Mouse (Mus musculus) kidney, embryonic 14.5 days (tissue): Measurements from ENCODE around the gene Tmem108. TPM values are rescaled to one million over a fixed set of nuclear protein-coding genes. Genes with fewer than 3 reads are reported as not detected.

Source experiments
- ATAC-seq: fragments of 200-750 bp; cut with Nextera tagmentation; 2 replicates; pipeline ENCODE4 v1.8.0; 2017; ENCODE audit warnings: moderate number of reproducible peaks, mild to moderate bottlenecking, moderate TSS enrichment, moderate library complexity; ENCODE audit not compliant: low FRiP score, low TSS enrichment
- H3K27ac ChIP-seq: fragments of 300-500 bp; sonication (generic); 2 replicates; pipeline ENCODE4 v1.5.1; 2014; ENCODE audit warnings: low read depth, mild to moderate bottlenecking, low read length, moderate library complexity, mixed read lengths
- H3K27me3 ChIP-seq: fragments of 300-500 bp; sonication (generic); 2 replicates; pipeline ENCODE4 v1.6.1; 2014; ENCODE audit warnings: mild to moderate bottlenecking, low read length; ENCODE audit not compliant: control insufficient read depth, insufficient read depth
- H3K36me3 ChIP-seq: fragments of 300-500 bp; sonication (generic); 2 replicates; pipeline ENCODE4 v1.6.1; 2014; ENCODE audit warnings: low read length, mixed read lengths; ENCODE audit not compliant: control insufficient read depth, insufficient read depth
- H3K4me1 ChIP-seq: fragments of 300-500 bp; sonication (generic); 2 replicates; pipeline ENCODE4 v1.6.1; 2014; ENCODE audit warnings: low read length, mixed read lengths; ENCODE audit not compliant: control insufficient read depth, insufficient read depth
- H3K4me2 ChIP-seq: fragments of 300-500 bp; sonication (generic); replicated peaks from 2 replicates; pipeline ENCODE4 v1.6.1; 2014; ENCODE audit warnings: low read depth, mild to moderate bottlenecking, low read length
- H3K4me3 ChIP-seq: fragments of 300-500 bp; sonication (generic); 2 replicates; pipeline ENCODE4 v1.5.1; 2014; ENCODE audit warnings: mild to moderate bottlenecking, low read length
- H3K9ac ChIP-seq: fragments of 300-500 bp; sonication (generic); 2 replicates; pipeline ENCODE4 v1.6.1; 2014; ENCODE audit warnings: low read depth, mild to moderate bottlenecking, low read length, moderate library complexity
- H3K9me3 ChIP-seq: fragments of 300-500 bp; sonication (generic); 2 replicates; pipeline ENCODE4 v1.6.1; 2016; ENCODE audit warnings: low read length; ENCODE audit not compliant: control insufficient read depth
- WGBS: fragments of 180-500 bp; shearing (Covaris S2); extraction: QIAGEN DNeasy Blood & Tissue Kit; methylation state at CpG from one replicate; pipeline ENCODE4 v1.1.7; 2014; 5-methylcytosine and 5-hydroxymethylcytosine counted together
- polyA plus RNA-seq: library from polyadenylated mRNA; unstranded; fragments of >200 nt; fragmentation: Nextera tagmentation; extraction: Ambion mirVana; gene quantifications from 2 replicates; pipeline ENCODE4 v1.2.1, GENCODE M21; 2014

Gene Tmem108
- polyA plus RNA-seq, 1 experiment from 2014 or later = 10.8 TPM

DNA sequence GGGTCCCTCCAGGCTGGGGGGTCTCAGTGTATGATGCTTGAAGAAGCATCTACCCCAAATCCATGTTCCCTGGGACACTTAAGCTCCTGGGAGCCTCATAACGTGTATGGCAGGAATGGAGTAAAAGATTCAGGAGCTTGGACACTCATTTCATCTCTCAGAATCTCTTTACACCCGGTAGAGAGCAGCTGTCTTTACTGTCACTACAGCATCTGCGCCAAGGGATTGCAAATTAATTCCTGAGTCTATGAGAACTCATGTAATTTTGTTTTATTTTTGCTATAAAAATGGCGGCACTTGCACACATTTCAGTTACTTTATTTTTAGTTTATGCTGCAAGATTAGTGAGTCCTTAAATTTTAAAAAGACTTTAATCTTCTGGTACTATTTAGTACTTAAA, 22.6 kb downstream of the Tmem108 start:
- 95% methylated on average over 4 of the region's 4 CpGs for WGBS
- no peak overlapping the region for H3K9ac ChIP-seq
- no peaks in the 10 kb centered on the region for H3K27me3 ChIP-seq
- H3K27ac ChIP-seq = no peak overlapping the region
- no peaks in the 10 kb centered on the region for H3K36me3 ChIP-seq
- H3K9me3 ChIP-seq = 0 out of 2 replicates have a peak, but pooled peaks cover 2% of the 10 kb centered on the region
- H3K4me1 ChIP-seq = no peaks in the 10 kb centered on the region
- no peak overlapping the region for H3K4me2 ChIP-seq
- no peak for ATAC-seq
- H3K4me3 ChIP-seq = no peak overlapping the region

DNA sequence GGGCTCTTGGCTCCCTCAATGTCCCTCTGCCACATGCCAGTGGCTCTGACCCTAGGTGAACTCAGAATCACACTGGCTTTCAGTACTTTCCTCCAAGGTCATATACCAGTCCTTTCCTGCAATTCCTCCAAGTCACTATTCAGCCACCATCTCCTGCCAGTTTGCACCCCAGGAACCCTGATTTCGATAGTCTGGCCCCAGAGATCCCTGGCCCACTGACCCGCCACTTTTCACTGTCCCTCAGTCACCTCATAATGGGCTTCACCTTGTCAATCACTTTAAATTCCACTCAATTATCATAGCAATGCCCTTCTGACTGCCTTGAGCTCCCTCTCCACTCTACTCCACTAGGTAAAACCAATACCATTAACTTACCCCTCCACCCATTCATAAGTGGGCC, 31.9 kb downstream of the Tmem108 start:
- Histone ChIP-seq H3K4me1 (no peaks in the 10 kb centered on the region), H3K4me2 (no peak overlapping the region), H3K27me3 (no peaks in the 10 kb centered on the region), H3K9me3 (no peaks in the 10 kb centered on the region), H3K9ac (no peak overlapping the region), H3K36me3 (no peaks in the 10 kb centered on the region), H3K27ac (no peak overlapping the region), H3K4me3 (no peak overlapping the region)
- ATAC-seq = no peak
- WGBS = 93% methylated on average over 2 of the region's 2 CpGs

DNA sequence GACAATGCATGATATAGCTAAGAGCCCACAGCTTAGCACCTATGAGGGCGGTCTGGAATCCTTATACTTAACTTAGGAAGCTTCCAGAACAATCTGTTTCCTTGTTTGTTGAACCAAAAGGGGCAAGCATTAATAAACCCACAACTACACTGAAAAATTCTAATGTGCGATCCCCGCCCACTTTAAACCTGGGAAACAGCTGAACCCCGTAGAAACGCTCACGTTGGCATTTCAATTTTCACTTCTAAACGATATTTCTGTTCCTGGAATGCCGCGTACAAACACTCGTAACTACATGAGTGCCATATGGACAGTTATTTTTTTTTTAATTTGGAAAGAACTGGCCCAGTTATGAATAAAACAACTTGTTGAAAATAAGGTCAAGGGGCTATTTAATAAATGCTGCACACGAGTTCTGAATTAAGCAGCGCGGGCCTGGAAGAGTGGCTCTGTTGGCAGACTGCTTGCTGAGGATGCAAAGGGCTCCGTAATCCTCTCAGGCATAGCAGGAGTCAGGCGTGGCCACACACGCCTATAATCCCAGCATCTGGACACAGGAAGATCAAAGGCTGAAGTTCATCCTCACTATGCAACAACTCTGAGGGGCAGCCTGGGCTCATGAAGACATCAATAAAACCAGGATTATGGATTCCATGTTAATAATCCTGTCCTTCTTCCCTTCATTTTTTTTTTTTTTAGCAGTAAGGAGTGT, 34.7 kb downstream of the Tmem108 start:
- Histone ChIP-seq H3K4me1 (no peaks in the 10 kb centered on the region), H3K9ac (no peak overlapping the region), H3K4me2 (no peak overlapping the region), H3K27me3 (no peaks in the 10 kb centered on the region), H3K36me3 (no peaks in the 10 kb centered on the region), H3K9me3 (no peaks in the 10 kb centered on the region), H3K4me3 (no peak overlapping the region), H3K27ac (no peak overlapping the region)
- no peak for ATAC-seq
- WGBS = 90% methylated on average over 16 of the region's 16 CpGs

DNA sequence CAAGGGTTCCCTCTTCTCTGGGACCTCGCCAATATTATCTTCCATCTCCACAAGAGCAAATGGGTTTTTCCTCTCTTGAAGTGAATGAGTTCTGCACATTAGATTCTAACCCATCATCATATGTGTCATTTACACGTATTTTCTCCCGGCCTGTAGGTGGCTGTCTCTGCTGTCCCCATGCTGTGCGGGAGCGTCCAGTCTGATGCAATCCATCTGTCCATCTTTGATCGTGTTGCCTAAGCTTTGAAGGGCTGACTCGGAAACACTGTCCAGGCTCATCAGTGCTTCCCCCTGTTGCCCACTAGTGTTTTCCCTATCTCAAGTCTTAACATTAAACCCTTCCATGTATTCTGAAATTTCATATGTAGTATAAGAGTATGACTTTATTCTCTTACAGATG, 36.1 kb downstream of the Tmem108 start:
- Histone ChIP-seq H3K9ac (no peak overlapping the region), H3K4me2 (no peak overlapping the region), H3K27me3 (no peaks in the 10 kb centered on the region), H3K9me3 (no peaks in the 10 kb centered on the region), H3K4me3 (no peak overlapping the region), H3K27ac (no peak overlapping the region), H3K4me1 (no peaks in the 10 kb centered on the region), H3K36me3 (no peaks in the 10 kb centered on the region)
- 80% methylated on average over 7 of the region's 7 CpGs for WGBS
- ATAC-seq = no peak

DNA sequence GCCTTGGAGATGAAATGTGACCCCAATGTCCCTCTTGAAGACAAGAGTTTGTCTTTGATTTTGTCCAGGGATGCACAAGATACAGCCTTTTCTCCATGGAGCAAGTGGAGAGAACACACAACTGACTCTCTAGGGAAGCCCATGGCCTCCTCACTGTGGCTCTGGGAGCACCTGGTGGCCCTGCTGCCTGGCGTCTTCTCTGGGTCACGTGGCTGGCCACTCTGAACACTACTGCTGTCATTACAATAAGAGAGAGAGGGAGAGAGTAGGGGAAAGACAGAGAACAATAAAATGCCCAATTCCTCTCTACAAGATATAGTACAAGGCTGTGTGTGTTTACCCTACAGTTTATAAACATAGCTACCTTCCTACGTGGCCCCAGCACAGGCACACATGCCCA, 40.2 kb downstream of the Tmem108 start:
- H3K4me1 ChIP-seq = no peaks in the 10 kb centered on the region
- WGBS = 89% methylated on average over 3 of the region's 3 CpGs
- H3K27ac ChIP-seq = no peak overlapping the region
- no peak overlapping the region for H3K4me2 ChIP-seq
- H3K4me3 ChIP-seq = no peak overlapping the region
- no peak for ATAC-seq
- no peak overlapping the region for H3K9ac ChIP-seq
- H3K27me3 ChIP-seq = no peaks in the 10 kb centered on the region
- H3K36me3 ChIP-seq = no peaks in the 10 kb centered on the region
- H3K9me3 ChIP-seq = no peaks in the 10 kb centered on the region

DNA sequence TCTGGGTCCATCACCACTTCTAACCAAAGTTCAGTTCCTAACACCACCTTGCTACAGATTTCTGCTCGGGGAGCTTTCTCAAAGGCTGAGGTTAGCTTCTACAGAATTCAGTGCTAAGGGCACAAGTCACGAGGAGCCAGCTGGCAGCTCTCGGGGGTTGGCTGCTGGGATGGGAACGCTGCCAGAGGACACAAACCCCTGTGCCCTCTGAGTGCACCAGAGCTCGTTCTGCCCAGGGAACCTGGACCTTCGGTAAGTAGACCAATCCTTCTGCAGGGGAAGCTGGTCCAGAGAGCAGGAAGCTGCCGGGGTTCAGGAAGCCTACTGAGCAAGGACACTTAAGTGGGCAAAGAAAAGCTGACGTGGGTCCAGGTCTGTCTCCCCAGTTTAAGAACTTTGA, 40.6 kb downstream of the Tmem108 start:
- H3K4me2 ChIP-seq = no peak overlapping the region
- no peaks in the 10 kb centered on the region for H3K27me3 ChIP-seq
- WGBS = 85% methylated on average over 8 of the region's 8 CpGs
- no peaks in the 10 kb centered on the region for H3K4me1 ChIP-seq
- no peak for ATAC-seq
- no peak overlapping the region for H3K9ac ChIP-seq
- no peak overlapping the region for H3K4me3 ChIP-seq
- no peaks in the 10 kb centered on the region for H3K36me3 ChIP-seq
- H3K9me3 ChIP-seq = no peaks in the 10 kb centered on the region
- no peak overlapping the region for H3K27ac ChIP-seq

DNA sequence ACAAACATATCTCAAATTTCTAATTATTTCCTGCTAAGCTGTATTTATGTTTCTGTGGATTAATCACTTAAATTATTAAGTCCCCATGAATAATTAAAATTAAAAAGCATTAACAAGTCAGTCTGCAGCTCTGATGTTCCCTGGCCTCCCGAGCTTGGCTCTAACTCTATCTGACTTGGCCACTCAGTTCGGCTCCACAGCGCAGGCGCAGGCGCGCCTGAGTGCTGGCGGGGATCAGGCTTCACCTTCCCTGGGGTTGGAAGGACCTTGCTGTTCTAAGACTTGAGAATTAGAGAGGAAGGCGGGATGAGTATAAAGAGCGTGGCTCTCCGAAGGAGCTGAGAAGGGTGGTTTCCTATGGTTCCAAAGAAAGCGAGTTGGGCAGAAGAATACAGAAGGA, 41.6 kb downstream of the Tmem108 start:
- H3K9me3 ChIP-seq = no peaks in the 10 kb centered on the region
- 95% methylated on average over 11 of the region's 11 CpGs for WGBS
- no peak overlapping the region for H3K27ac ChIP-seq
- no peak for ATAC-seq
- H3K4me1 ChIP-seq = no peaks in the 10 kb centered on the region
- H3K36me3 ChIP-seq = no peaks in the 10 kb centered on the region
- no peak overlapping the region for H3K4me2 ChIP-seq
- no peaks in the 10 kb centered on the region for H3K27me3 ChIP-seq
- H3K4me3 ChIP-seq = no peak overlapping the region
- H3K9ac ChIP-seq = no peak overlapping the region

DNA sequence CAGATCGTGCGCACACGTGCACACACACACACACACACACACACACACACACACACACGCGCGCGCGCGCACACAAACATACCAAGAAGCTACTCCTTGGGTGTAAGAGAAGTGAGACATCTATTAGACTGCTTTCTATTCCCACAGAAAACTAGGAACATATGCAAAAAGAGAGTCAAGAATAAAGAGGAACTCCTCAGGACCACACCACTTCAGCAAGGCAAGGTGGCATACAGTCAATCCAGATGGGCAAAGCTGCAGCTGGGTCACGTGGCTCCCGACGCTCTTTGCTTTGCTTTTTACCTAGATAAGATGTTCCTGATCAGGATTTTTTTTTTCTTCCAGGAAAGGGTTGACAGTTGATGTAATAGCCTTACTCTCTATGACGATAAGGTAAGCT, 45.6 kb downstream of the Tmem108 start:
- no peaks in the 10 kb centered on the region for H3K36me3 ChIP-seq
- H3K27me3 ChIP-seq = no peaks in the 10 kb centered on the region
- H3K4me2 ChIP-seq = no peak overlapping the region
- no peak overlapping the region for H3K9ac ChIP-seq
- WGBS = 93% methylated on average over 13 of the region's 13 CpGs
- H3K9me3 ChIP-seq = no peaks in the 10 kb centered on the region
- no peak for ATAC-seq
- H3K4me3 ChIP-seq = no peak overlapping the region
- H3K4me1 ChIP-seq = no peaks in the 10 kb centered on the region
- H3K27ac ChIP-seq = no peak overlapping the region

DNA sequence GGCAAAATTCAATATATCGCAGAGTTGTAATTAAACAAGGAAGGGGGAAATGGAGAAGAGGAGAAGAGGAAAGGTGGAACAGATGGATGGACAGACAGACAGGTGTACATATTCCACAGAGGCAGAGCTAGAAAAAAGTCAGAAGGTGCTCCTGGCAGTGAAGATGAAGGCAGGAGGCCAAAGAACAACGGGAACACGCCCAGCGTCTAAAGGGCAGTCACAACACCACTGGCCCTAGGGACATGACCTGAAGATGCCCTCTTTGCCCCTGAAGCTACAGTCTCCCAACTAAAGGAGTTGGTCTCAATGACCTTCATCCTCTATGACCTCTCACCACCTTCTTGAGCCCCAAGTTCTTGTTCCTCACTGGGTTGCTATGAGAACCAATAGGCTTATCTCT, 46.3 kb downstream of the Tmem108 start:
- 97% methylated on average over 4 of the region's 4 CpGs for WGBS
- no peaks in the 10 kb centered on the region for H3K36me3 ChIP-seq
- ATAC-seq = no peak
- H3K4me3 ChIP-seq = no peak overlapping the region
- H3K27me3 ChIP-seq = no peaks in the 10 kb centered on the region
- H3K9ac ChIP-seq = no peak overlapping the region
- H3K4me2 ChIP-seq = no peak overlapping the region
- H3K27ac ChIP-seq = no peak overlapping the region
- H3K4me1 ChIP-seq = no peaks in the 10 kb centered on the region
- H3K9me3 ChIP-seq = no peaks in the 10 kb centered on the region
